Mouse (Mus musculus): Measurements from ENCODE around the gene Zcchc14.
"Not testable (repeated sequence)": the region's sequence is repeated elsewhere in the genome, so short reads cannot be mapped to it uniquely, and the experiment has no call there.

Zcchc14 gene

DNA sequence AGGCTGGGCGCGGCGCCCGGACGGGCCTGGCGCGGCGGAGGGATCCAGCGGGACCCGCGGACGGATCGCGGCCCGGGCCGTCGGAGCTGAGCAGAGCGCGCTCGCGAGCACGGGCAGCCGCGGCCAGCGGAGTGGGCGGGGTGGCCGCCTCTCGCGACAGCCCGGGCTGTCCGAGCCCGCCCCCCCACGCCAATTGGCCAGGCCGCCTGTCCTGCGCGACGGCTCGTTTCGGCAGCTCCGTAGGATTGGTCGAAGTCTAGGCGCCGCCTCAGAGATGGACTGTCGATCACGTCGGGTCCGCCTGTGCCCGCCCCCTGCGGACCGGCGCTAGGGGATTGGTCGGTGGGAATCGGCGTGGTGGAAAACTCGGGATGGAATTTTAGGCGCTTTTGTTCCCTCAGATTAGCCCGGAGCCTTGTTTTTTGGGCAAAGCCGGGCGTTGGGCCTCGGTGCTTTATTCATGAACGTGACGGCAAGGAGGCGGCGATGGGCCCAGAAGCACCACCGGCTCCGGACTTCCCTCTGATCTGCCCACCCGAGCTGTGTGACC is at the start of gene Zcchc14:
Gene Zcchc14, minus strand, starts transcription at position 128 of the 550 bp plus-strand sequence.
- peak; percentile 99 for DNase-seq (ENCODE audit: low read depth, low spot score)

DNA sequence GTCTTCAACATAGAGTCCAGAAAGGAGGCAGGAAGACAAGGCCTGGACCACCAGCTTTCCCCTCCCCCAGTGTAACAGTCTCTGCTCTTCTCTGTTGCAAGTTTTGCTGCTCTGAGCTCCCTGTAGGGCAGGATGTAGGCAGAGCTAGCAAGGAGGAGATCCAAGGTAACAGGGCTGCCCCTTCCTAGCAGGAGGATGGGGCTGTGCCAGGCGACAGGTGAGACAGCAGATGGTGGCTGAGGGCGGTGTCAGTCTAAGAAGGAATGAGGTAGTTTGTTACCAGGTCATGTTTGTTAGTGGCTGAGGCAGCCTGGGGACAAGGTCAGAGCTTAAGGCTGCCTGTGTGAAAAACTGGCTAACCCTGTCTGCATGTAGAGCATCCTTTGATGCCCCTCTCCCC is 47.2 kb upstream of the Zcchc14 start:
- no peak for DNase-seq (ENCODE audit: low read depth, low spot score)

DNA sequence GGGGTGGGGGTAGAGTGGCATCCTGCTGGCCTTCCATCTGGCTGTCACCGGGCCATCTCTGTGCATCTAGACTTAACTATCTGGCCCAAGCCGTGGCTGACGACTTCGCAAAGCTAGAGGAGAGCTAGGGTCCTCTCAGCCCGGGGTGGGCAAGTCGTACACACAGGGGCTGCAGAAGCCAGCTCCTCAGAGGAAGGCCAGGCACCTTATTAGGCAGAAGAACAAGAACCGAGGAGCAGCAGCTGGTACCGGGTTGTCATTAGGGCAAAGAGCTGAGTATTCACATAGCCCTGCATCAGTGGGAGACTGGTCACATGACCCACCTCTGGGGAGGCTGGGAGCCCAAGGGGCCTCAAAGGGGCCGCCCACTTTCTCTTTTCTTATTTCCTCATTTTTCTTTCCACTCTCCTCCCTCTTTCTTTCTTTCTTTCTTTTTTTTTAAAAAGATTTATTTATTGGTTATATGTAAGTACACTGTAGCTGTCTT is 46.0 kb upstream of the Zcchc14 start:
- DNase-seq (ENCODE audit: low read depth, low spot score) = no peak

DNA sequence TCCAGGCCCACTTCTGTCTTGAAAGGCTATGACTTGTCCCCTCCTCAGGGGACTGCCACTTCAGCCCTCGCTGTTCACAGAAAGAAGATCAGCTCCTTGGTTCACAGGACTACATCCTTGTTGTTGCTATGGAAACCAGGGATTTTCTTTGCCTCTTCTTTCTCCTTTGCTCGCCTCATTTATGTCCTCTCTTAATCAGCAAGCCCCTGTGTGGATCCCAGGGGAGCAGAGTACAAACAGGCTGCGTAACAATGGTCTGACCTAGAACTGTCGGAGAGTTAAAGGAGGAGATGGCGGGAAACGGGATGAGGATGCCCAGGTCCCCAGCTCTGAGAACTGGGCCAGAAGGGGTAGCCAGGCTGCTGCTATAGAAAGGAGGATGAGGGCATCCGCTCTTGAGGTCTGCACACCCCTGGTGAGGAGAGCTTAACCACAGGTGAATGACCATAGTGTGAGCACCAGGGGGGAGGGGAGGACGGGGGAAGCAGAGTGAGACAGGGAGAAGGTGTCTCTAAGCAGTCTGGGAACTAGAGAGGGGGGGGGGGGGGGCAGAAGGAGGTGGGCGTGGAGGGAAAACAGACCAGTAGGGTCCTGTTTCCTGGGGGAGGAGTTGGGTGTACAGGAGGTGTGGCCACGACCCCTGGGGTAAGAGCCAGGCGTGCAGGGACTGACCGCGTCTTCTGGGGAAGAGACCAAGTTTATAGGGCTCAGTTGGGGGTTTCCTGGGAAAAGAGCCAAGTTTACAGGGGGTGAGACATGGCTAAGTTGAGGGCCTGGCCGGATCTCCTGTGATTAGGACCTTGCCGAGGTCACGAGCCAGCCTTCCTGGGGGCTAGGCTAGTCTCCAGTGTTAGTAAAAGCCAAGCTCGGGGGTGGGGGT is 45.3 kb upstream of the Zcchc14 start:
- DNase-seq (ENCODE audit: low read depth, low spot score) = no peak

DNA sequence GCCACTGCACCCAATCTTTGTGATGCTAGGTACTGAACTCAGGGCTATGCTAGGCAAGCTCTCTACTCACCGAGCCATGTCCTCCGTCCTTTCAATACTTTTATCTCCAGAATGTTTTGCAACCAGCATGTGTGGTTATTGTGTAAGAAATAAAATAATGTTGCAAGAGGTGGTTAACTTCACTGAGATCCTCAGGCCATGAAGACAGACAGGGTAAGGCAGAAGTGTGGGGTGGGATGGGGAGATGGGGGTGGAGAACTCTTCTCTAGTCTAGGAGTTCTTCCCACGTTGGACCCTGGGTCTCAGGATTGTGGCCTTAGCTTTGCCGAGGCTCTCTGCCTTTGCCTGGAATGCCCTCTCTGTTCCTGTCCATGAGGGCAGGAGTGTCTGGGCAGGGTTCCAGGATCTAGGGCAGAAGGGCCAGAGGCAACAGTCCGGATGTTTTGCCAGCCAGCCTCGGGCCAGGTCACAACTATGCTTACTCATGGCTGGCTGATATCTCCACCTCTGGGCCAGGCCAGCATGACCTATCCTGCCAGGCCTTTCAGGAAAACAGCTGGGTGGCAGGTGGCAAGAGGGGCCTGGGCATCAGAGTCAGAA is 43.0 kb upstream of the Zcchc14 start:
- no peak for DNase-seq (ENCODE audit: low read depth, low spot score)

DNA sequence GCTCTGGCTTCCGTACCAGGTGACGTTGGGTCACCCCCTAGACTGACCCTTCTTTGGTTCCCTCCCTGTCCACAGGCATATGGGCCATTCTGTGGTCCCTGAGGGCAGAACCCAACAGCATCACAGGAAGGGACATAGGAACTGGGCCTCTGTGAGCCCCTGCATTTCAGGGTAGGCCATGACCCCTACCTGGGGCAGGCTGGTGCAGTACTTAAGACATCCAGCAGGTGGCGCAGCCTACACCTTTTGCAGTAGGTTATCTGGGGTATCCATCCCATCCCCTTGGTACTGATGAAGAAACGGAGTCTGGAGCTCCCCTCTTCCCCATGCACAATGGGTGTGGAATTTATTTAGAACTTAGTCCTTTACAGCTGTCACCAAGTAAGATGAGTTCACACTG is 41.8 kb upstream of the Zcchc14 start:
- DNase-seq (ENCODE audit: low read depth, low spot score) = no peak

DNA sequence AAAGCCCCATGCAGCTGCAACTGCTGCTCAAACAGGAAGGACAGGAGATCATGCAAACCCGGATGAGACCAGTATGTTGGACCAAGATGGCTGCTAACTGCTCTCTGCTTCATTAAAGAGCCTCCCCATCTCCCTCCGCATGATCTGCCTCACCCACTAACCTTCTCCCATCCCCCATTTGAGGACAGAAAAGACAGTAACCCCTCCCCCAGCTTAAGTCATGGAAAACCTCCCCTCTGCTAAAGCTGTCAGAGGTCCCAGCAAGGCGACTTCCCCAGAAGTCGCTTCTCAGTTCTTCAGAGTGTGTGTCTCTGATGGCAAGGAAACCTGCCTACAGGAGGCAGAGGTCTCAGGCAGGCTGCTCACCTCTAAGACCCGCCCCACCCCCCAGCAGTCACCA is 35.8 kb upstream of the Zcchc14 start:
- DNase-seq (ENCODE audit: low read depth, low spot score) = no peak

DNA sequence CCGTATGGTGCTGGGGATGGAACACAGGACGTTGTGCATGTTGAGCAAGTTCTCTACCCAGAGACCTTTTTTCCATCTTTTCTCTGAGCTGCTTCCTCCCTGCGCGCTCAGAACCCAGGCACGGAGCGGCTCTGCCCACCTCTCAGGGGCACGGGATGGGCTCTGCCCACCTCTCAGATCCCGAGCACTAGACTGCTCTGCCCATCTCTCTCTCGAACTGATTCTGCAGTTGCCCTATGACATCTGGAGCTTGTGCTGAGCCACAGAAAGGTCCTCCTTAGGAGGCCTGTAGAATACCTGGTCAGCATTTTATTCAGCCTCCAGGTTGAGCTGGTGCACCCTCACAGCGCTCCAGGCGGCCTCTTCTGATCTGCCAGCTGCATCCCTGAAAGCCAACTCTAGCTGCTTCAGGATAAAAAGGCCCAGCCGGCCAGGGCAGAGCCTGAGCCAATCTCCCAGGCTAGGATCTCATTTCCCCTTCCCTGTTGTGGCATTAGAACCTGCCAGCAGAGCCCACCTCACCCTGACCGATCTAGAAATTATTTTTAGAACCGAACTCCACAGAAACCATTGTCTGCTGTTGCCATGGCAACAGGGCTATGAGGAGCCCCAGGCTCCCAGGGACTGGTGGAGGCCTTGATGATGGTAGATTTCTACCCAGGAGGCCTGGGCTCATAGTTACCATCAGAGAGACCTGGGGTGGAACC is 34.9 kb upstream of the Zcchc14 start:
- peak; percentile 56 for DNase-seq (ENCODE audit: low read depth, low spot score)

DNA sequence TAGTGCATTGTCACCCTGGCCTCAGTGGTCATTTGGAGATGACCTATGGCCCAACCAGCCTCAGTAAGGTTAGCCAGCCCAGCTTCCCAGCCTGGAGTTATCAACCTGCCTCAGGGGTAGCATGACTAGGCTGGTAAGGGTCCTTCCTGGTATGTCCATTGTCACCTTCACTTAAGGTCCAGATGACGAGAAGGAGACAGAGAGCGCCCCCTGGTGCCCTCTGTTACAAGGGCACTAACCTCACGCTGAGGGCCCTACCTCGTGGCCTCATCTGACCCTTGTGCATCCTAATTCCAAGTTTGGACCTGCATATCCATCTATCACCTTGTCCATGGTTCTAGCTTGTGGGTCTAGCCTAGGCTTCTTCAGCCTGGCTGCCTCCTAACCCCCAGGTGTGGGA is 32.7 kb upstream of the Zcchc14 start:
- DNase-seq (ENCODE audit: low read depth, low spot score) = peak; percentile 51

DNA sequence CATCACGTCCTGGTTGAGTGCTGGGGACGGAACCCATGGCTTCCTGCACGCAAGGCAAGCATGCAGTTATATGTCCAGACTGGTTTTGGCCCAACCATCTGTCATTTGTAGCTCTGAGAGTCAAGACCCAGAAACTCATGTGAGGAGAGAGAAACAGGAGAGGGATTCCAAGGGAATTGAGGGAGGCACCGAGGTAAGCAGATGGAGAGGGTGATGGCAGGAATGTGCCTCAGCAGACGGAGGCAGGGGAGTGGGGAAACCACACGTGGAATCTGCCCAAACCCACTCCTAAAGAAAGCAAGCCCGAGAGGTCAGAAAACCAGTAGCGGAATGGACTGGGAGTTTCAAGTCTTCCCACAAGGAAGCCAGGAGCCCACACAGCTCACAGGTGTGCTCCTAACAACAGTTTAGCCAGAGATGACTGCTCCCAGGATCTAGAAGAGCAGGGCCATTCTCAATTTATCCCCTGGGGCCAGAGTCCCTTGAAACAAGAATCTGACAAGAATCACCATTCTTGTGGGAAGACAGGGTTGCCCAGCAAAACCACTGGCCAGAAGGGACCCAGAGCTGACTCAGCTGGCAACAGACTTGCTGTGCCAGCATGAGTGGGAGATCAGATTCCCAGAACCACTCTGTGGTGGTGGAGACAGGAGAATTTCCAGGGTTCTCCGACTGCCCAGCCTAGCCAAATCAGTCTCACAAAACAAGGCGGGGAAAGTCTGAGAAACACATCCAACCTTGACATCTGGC is 30.6 kb upstream of the Zcchc14 start:
- no peak for DNase-seq (ENCODE audit: low read depth, low spot score)

DNA sequence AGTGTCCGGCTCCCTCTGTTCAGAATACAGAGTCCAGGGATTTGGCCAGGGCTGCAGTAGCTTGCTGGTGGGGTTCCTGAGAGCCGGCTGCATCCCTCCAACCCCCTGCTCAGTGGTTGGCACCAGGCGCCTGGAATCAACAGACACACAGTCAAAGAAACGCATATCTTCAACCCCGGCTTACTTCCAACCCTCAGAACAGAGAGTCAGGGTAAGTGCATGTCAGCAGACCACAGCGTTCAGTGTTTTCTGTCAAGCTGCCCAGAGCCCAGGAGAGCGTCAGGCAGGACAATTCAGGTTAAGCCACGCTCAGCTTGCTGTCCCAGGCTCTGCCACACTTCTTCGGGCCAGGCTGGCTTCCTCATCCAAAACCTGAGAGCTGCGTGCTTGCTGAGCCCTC is 28.8 kb upstream of the Zcchc14 start:
- no peak for DNase-seq (ENCODE audit: low read depth, low spot score)

DNA sequence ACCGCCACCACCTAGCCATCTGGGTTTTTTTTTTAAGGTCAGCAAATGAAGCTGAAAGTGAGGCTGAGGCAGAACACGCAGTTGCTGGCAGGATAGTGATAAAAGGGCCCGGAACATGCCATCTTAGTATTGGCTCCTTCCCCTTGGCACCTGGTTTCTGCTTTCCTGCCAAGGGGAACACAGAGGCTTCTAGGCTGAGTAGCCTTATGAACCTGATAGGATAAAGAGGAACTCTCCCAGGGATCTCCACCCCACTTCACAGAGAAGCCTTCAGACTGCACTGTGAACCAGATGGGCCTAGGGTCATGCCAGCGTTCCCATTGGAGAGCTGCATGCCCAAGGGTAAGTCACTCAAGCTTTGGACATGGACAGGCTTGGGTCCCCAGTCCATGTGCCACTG is 28.2 kb upstream of the Zcchc14 start:
- no peak for DNase-seq (ENCODE audit: low read depth, low spot score)

DNA sequence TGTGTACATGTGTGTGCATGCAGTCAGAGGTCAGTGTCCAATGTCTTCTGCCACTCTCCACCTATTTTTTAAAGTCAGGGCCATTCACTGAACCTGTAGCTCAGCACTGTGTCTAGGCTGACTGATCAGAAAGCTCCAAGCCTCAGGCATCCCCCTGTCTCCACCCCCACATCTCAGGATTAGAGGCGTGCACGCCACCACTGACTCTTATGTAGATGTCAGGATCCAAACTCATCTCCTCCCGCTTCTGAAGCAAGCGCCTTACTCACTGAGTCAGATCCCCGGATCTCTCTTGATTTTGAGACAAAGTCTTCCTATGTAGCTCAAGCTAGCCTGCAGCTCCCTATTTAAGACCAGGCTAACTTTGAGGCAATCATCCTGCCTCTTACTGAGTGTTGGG is 26.0 kb upstream of the Zcchc14 start:
- DNase-seq (ENCODE audit: low read depth, low spot score) = no peak

DNA sequence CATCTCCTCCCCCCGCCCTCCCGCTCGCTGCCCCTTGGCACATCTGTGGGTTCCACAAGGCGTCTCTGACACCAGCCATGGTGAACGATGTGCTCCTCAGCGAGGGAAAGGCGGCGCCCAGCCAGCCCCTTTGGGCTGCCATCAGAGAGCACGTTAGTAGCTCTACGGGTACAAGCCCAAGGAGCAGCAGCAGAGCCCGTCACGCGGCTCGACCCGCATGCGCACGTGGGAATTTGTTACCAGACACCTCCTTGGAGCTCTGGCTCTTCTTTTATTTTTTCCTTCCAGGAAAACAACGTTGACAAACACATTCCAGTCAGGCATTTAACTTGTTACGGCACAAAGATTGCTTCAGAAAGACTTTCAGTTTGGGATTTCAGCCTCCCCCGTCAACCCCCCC is 23.0 kb upstream of the Zcchc14 start:
- DNase-seq (ENCODE audit: low read depth, low spot score) = no peak

DNA sequence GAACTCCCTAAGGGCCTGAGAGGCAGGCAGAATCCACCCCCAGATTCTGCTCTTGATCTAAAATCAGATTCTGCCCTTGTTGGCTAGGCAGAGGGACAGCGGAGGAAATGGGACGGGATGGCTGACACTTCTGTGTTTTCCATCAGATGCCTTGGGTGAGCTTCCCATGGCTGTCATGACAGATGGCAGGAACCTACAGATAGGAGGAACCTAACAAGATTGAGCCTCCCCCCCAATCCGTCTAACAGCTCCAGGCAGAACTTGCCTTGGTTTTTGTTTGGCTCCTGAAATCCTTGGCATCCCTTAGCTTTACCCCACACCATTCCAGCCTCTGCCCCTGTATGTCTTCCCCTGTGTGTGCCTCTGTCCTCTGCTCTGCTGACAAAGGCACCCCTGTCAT is 22.5 kb upstream of the Zcchc14 start:
- no peak for DNase-seq (ENCODE audit: low read depth, low spot score)

DNA sequence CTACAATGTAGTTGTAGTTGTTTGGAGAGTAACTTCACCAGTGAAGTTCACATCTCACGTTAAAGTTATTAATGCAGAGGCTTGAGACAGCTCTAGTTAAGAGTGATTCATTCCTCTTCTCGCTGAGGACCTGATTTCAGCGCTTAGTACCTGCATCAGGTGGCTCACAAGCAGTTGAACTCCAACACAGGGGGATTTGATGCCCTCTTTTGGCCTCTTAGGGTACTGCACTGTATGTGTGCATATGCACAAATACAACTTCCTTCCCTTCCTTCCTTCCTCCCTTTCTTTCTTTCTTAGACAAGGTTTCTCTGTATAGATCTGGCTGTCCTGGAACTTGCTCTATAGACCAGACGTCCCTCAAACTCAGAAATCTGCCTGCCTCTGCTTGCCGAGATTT is 21.8 kb upstream of the Zcchc14 start:
- no peak for DNase-seq (ENCODE audit: low read depth, low spot score)

DNA sequence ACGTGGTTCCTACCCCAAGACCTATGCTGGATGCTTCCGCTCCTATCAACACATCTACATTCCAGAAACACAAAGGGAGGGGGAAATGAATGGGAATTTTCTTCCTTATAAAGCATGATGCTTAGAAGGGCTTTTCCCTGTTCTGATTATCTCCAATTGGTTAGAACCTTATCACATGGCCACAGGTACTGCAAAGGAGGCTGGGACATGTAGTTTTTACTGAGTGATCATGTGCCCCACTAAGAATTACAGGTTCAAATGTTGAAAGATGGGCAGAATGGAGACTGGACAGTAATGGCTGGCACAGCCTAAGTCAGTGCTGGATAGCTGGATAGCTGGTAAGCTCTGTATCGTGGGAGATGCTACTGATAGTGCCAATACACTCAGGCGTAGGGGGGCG is 21.2 kb upstream of the Zcchc14 start:
- DNase-seq (ENCODE audit: low read depth, low spot score) = no peak

DNA sequence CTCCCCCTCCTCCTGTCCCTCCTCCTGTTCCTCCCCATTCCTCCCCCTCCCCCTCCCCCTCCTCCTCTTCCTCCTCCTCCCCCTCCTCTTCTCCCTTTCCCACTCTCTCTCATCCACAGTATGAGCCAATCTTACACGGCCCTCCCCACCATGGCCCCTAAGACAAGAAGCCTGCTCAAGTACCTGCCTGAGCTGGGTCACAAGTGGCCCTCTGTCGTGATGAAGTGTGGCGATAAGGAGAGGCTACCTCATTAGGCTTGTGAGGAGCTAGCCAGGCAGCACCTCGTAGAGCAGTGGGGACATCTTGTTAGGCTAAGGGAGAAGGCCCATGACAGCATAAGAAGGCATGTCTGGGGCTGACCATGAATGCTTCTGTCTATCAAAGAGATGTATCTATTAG is 20.5 kb upstream of the Zcchc14 start:
- no peak for DNase-seq (ENCODE audit: low read depth, low spot score)

DNA sequence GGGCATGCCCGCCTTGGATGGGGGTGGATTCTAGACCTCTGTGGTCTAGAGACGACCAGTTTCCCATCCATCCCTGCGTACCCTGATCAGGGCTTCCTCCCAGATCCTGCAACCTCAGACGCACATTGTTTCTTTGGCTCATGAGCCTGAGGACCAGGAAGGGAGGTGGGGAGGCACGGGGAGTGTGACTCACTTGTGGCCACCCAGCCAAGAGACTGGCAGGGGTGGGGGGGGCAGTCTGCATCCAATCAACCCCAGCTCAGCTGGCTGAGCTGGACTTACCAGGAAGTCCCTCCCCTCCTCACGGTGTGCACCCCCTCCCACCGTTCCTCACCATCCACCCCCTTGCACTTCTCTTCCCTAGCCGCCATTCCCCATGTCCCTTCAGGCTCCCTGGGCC is 16.5 kb upstream of the Zcchc14 start:
- DNase-seq (ENCODE audit: low read depth, low spot score) = no peak

DNA sequence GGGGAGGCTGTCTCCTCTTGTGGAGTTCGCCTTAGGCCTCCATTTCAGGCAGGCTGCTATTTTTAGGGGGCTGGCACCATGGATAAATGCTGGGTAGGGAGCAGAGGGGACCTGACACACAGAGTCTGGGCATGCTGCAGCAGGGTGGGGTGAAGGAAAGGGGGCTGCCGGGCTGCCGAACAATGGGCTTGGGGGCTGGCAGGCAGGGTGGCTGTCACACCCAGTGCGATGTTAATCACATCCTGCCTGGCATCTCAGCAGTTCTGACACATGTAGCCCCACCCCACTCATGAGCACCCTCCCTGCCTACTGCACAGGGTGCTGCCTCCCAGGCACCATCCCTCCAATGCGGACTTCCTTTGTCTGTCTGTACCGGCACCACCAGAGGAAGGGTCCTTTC is 15.9 kb upstream of the Zcchc14 start:
- DNase-seq (ENCODE audit: low read depth, low spot score) = no peak

DNA sequence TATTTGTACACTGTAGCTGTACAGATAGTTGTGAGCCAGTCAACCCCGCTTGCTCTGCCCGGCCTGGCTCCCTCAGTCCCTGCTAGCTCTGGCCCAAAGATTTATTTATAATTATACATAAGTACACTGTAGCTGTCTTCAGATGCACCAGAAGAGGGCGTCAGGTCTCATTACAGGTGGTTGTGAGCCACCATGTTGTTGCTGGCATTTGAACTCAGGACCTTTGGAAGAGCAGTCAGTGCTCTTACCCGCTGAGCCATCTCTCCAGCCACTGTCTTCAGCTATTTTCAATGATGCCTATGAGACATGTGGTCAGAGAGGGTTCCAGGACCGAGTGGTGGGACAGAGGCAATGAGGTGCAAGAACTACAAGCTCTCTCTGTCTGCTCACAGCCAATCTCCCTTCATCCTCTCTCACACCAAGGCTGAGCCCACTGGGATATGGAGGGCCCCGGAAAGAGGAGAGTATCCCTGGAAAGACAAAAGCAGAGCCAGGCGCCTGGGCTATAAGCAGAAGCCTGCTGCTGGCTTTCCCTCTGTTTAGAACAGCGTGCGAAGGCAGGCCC is 15.3 kb upstream of the Zcchc14 start:
- DNase-seq (ENCODE audit: low read depth, low spot score) = not testable (repeated sequence)

Measured in mesoderm, embryonic 11.5 days (tissue).